Mouse (Mus musculus): ENCODE results near the gene Rab38.

DNA sequence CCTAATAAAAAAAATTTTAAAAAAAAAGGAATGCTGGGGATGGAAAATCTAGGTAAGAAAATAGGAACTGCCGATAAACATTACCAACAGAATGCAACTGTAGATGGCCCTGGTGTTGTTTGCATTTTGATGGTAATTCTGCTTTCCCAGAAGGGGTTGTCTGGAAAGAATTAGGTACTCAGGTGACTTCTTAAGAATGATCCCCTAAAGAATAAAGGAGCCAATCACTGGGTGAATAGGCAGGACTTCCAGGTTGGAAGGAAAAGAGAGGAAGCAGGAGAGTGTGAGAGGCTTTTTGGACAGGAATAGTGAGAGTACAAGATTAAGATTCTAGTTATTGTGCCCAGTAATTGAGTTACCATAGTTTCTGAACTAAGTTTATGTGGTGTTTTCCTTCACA, 24.8 kb upstream of the Rab38 start:
- TF ChIP-seq POLR2A (IDR thresholded peaks at IDR 0.05; ENCODE audit: low read depth, low read length) (no peak), CTCF (conservative IDR thresholded peaks at IDR 0.05; ENCODE audit: insufficient read depth, insufficient read length, low read depth, low read length) (no peak)
